Mouse (Mus musculus): ENCODE measurements at regions not wholly inside any gene's neighbourhood (a gene's known extent, or its start where the extent isn't known, plus 50 kb on each side); places are given as distances from the start of the nearest gene placed in this dataset.

DNA sequence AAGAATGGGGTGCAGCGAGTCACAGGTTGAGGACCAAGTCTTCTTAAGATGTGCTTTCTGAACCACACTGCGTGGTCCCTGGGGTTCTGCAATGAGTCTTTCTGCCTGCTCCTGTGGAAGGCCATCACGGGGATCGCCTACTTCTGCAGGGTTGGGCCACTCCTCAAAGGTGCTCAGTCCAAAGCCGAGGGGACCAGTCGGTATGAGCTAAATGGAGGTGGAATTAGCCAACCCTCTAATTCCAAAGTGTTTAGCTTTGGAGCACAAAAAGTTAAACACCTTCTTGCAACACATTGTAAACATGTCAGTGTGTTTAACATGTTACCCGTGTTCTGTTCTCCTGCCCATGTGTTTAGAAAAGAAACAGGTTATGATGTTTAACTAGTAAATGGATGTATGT lies 225.1 kb downstream of the Srbd1 start:
- Histone ChIP-seq H3K9ac (ENCODE audit: low read depth, low read length) (no peak overlapping the region), H3K4me3 (ENCODE audit: low read length) (no peak overlapping the region), H3K27me3 (replicated peaks; ENCODE audit: control insufficient read depth, insufficient read depth, low read length) (0 out of 2 replicates have a peak, but pooled peaks cover 2% of the 10 kb centered on the region), H3K4me2 (ENCODE audit: low read depth, low read length) (no peak overlapping the region), H3K36me3 (ENCODE audit: control insufficient read depth, insufficient read depth, low read length) (no peaks in the 10 kb centered on the region), H3K9me3 (ENCODE audit: control insufficient read depth, low read length) (no peaks in the 10 kb centered on the region), H3K4me1 (ENCODE audit: control insufficient read depth, insufficient read depth, low read length) (peaks cover 5% of the 10 kb centered on the region), H3K27ac (ENCODE audit: low read length) (no peak overlapping the region)
- WGBS, result 57% methylated on average over 7 of the region's 7 CpGs
- ATAC-seq, result no peak

- Histone ChIP-seq H3K9ac (ENCODE audit: low read depth, low read length) (no peak overlapping the region), H3K36me3 (ENCODE audit: control insufficient read depth, insufficient read depth, low read length) (no peaks in the 10 kb centered on the region), H3K9me3 (ENCODE audit: control insufficient read depth, low read length) (no peaks in the 10 kb centered on the region), H3K4me3 (ENCODE audit: low read length) (no peak overlapping the region), H3K27me3 (replicated peaks; ENCODE audit: control insufficient read depth, insufficient read depth, low read length) (0 out of 2 replicates have a peak, but pooled peaks cover 2% of the 10 kb centered on the region), H3K4me2 (ENCODE audit: low read depth, low read length) (no peak overlapping the region), H3K27ac (ENCODE audit: low read length) (no peak overlapping the region), H3K4me1 (ENCODE audit: control insufficient read depth, insufficient read depth, low read length) (no peaks in the 10 kb centered on the region)
- ATAC-seq, result no peak
- WGBS, result 92% methylated on average over 3 of the region's 3 CpGs
These were observed 227.8 kb upstream of the Six2 start for GRCm38 (mm10) chr17:85915870-85916269.

- WGBS, result 58% methylated on average over 6 of the region's 6 CpGs
- H3K9me3 ChIP-seq (ENCODE audit: control insufficient read depth, low read length), result no peaks in the 10 kb centered on the region
These were observed 226.0 kb upstream of the Six2 start for GRCm38 (mm10) chr17:85914062-85914461.

DNA sequence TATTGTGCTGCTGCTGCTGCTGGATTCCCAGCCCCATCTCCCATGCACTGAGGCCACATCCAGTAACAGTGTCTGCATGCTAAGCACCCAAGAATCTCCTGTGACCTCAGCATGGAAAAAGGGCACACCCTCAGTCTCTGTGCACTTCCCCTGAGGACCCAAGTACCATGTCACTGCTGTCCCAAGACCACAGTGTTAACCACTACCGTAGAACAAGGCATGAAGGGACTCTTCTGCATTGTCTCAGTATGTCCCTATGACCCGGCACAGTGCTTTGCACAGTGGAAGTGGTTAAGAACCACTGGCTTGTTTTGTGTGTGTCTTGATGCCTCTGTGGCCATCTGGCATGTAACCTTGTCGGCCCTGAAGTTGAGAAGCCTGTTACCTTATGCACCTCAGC lies 220.6 kb upstream of the Six2 start:
- WGBS, result 84% methylated on average over 3 of the region's 3 CpGs
- H3K4me1 ChIP-seq (ENCODE audit: control insufficient read depth, insufficient read depth, low read length), result no peaks in the 10 kb centered on the region
- H3K36me3 ChIP-seq (ENCODE audit: control insufficient read depth, insufficient read depth, low read length), result no peaks in the 10 kb centered on the region
- no peak for ATAC-seq
- no peaks in the 10 kb centered on the region for H3K27me3 ChIP-seq (replicated peaks; ENCODE audit: control insufficient read depth, insufficient read depth, low read length)
- H3K4me2 ChIP-seq (ENCODE audit: low read depth, low read length), result no peak overlapping the region
- H3K9me3 ChIP-seq (ENCODE audit: control insufficient read depth, low read length), result peaks cover 3% of the 10 kb centered on the region; the same call in 1 of the 2 replicates
- no peak overlapping the region for H3K4me3 ChIP-seq (ENCODE audit: low read length)
- no peak overlapping the region for H3K27ac ChIP-seq (ENCODE audit: low read length)
- no peak overlapping the region for H3K9ac ChIP-seq (ENCODE audit: low read depth, low read length)

More at GRCm38 (mm10) chr17:85914062-85914461, 226.0 kb upstream of the Six2 start:
- Histone ChIP-seq H3K4me2 (ENCODE audit: low read depth, low read length) (no peak overlapping the region), H3K9ac (ENCODE audit: low read depth, low read length) (no peak overlapping the region), H3K4me1 (ENCODE audit: control insufficient read depth, insufficient read depth, low read length) (no peaks in the 10 kb centered on the region), H3K36me3 (ENCODE audit: control insufficient read depth, insufficient read depth, low read length) (no peaks in the 10 kb centered on the region), H3K4me3 (ENCODE audit: low read length) (no peak overlapping the region), H3K27ac (ENCODE audit: low read length) (no peak overlapping the region), H3K27me3 (replicated peaks; ENCODE audit: control insufficient read depth, insufficient read depth, low read length) (0 out of 2 replicates have a peak, but pooled peaks cover 2% of the 10 kb centered on the region)
- ATAC-seq, result no peak

DNA sequence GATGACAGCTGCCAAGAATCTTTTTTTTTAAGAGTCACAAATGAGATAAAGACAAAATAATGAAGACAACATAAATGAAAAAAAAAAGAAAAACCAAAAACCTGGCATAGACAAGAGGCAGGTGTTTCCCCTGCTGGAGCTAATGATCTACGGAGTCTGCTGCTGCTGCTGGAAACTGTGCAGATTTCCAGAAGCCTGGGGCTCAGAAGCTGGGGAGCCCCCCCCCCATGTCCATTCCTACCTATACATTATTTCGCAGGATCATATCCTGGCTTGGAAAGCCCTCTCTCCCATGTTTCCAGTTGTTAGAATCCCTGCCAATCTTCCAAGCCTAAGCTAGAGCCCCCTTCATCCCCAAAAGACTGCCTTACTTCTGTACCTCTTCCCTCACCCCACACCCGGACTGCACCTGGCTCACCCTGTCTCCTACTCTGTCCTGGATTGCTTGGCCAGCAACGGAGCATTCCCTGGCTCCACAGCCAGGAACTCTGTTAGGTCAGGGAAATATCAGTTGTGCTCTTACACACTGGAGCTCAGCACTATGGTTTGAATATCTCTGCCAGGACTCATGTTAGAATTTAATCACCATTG lies 218.6 kb upstream of the Six2 start:
- H3K36me3 ChIP-seq (ENCODE audit: control insufficient read depth, insufficient read depth, low read length), result no peaks in the 10 kb centered on the region

GRCm38 (mm10) chr17:85902575-85902974 lies 214.5 kb upstream of the Six2 start:
- Histone ChIP-seq H3K4me2 (ENCODE audit: low read depth, low read length) (no peak overlapping the region), H3K9me3 (ENCODE audit: control insufficient read depth, low read length) (peaks cover 3% of the 10 kb centered on the region; the same call in 1 of the 2 replicates), H3K36me3 (ENCODE audit: control insufficient read depth, insufficient read depth, low read length) (no peaks in the 10 kb centered on the region), H3K9ac (ENCODE audit: low read depth, low read length) (no peak overlapping the region), H3K27ac (ENCODE audit: low read length) (no peak overlapping the region), H3K4me3 (ENCODE audit: low read length) (no peak overlapping the region), H3K27me3 (replicated peaks; ENCODE audit: control insufficient read depth, insufficient read depth, low read length) (no peaks in the 10 kb centered on the region; the same call in 1 of the 2 replicates), H3K4me1 (ENCODE audit: control insufficient read depth, insufficient read depth, low read length) (no peaks in the 10 kb centered on the region)
- no peak for ATAC-seq
- WGBS, result 58% methylated on average over 2 of the region's 2 CpGs

More for the DNA sequence above, 218.6 kb upstream of the Six2 start:
- H3K4me1 ChIP-seq (ENCODE audit: control insufficient read depth, insufficient read depth, low read length), result no peaks in the 10 kb centered on the region
- no peaks in the 10 kb centered on the region for H3K27me3 ChIP-seq (replicated peaks; ENCODE audit: control insufficient read depth, insufficient read depth, low read length)
- 76% methylated on average over 4 of the region's 4 CpGs for WGBS
- no peak overlapping the region for H3K4me2 ChIP-seq (ENCODE audit: low read depth, low read length)
- no peak overlapping the region for H3K9ac ChIP-seq (ENCODE audit: low read depth, low read length)
- H3K9me3 ChIP-seq (ENCODE audit: control insufficient read depth, low read length), result peaks cover 3% of the 10 kb centered on the region; the same call in 1 of the 2 replicates
- no peak overlapping the region for H3K4me3 ChIP-seq (ENCODE audit: low read length)
- no peak overlapping the region for H3K27ac ChIP-seq (ENCODE audit: low read length)
- ATAC-seq, result no peak

- no peak overlapping the region for H3K9ac ChIP-seq (ENCODE audit: low read depth, low read length)
- H3K4me1 ChIP-seq (ENCODE audit: control insufficient read depth, insufficient read depth, low read length), result no peaks in the 10 kb centered on the region
- H3K27me3 ChIP-seq (replicated peaks; ENCODE audit: control insufficient read depth, insufficient read depth, low read length), result no peaks in the 10 kb centered on the region; the same call in 1 of the 2 replicates
- no peak overlapping the region for H3K4me3 ChIP-seq (ENCODE audit: low read length)
- no peak overlapping the region for H3K4me2 ChIP-seq (ENCODE audit: low read depth, low read length)
- no peak overlapping the region for H3K27ac ChIP-seq (ENCODE audit: low read length)
- H3K36me3 ChIP-seq (ENCODE audit: control insufficient read depth, insufficient read depth, low read length), result no peaks in the 10 kb centered on the region
- no peaks in the 10 kb centered on the region for H3K9me3 ChIP-seq (ENCODE audit: control insufficient read depth, low read length)
- 75% methylated on average over 6 of the region's 6 CpGs for WGBS
- ATAC-seq, result no peak
These were observed 211.0 kb upstream of the Six2 start for GRCm38 (mm10) chr17:85899096-85899495.

DNA sequence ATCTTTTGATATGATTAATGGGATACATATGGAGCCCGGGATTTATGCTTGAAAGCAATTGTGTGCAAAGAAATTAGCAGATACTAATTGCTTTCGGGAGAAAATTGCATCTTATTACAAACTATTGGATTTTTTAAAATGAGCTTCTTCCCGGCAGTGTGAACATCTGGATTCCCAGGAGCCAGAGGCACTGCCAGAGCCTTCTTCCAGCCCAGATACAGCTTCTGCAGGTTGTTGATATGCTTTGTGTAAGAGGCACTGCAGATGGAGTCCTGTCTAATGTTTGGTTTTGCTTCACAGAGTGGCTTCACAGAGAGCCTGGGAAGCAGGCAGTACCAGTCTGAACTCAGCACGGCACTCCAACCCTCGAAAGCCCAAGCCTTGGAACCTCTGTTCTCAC lies 207.9 kb upstream of the Six2 start:
- ATAC-seq, result no peak
- H3K9ac ChIP-seq (ENCODE audit: low read depth, low read length), result no peak overlapping the region
- H3K4me2 ChIP-seq (ENCODE audit: low read depth, low read length), result no peak overlapping the region
- 63% methylated on average over 5 of the region's 5 CpGs for WGBS
- H3K27me3 ChIP-seq (replicated peaks; ENCODE audit: control insufficient read depth, insufficient read depth, low read length), result no peaks in the 10 kb centered on the region; the same call in 1 of the 2 replicates
- H3K27ac ChIP-seq (ENCODE audit: low read length), result no peak overlapping the region
- H3K4me3 ChIP-seq (ENCODE audit: low read length), result no peak overlapping the region
- H3K36me3 ChIP-seq (ENCODE audit: control insufficient read depth, insufficient read depth, low read length), result no peaks in the 10 kb centered on the region
- H3K9me3 ChIP-seq (ENCODE audit: control insufficient read depth, low read length), result no peaks in the 10 kb centered on the region
- H3K4me1 ChIP-seq (ENCODE audit: control insufficient read depth, insufficient read depth, low read length), result no peaks in the 10 kb centered on the region

DNA sequence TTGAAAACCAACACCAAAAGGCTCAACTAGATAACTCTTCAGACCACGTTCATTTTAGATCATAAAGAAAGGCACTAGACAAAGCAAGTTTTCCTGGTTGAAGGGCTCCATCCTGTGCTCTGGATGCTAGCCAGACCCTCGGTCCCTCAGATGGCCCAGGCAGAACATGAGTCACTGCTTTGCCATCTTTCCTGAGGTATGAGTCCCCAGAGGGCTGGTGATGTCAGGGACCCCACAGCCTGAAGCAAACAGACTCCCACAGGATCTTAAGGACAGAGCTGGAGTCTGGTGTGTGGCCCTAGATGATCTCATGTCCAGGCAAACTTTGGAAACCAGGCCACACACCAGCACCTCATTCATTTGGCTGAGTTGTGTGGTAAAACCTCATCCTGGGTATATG lies 203.2 kb upstream of the Six2 start:
- 0 out of 2 replicates have a peak, but pooled peaks cover 2% of the 10 kb centered on the region for H3K4me1 ChIP-seq (ENCODE audit: control insufficient read depth, insufficient read depth, low read length)
- no peaks in the 10 kb centered on the region for H3K27me3 ChIP-seq (replicated peaks; ENCODE audit: control insufficient read depth, insufficient read depth, low read length)
- ATAC-seq, result no peak
- H3K9me3 ChIP-seq (ENCODE audit: control insufficient read depth, low read length), result no peaks in the 10 kb centered on the region
- 60% methylated on average over 2 of the region's 2 CpGs for WGBS
- no peaks in the 10 kb centered on the region for H3K36me3 ChIP-seq (ENCODE audit: control insufficient read depth, insufficient read depth, low read length)
- H3K27ac ChIP-seq (ENCODE audit: low read length), result no peak overlapping the region
- H3K9ac ChIP-seq (ENCODE audit: low read depth, low read length), result no peak overlapping the region
- H3K4me3 ChIP-seq (ENCODE audit: low read length), result no peak overlapping the region
- H3K4me2 ChIP-seq (ENCODE audit: low read depth, low read length), result no peak overlapping the region

All from intestine, embryonic 16.5 days (tissue).